Mouse (Mus musculus) heart, postnatal 10 days (tissue): ENCODE measurements around the gene Kctd18. TPM values are rescaled to one million over a fixed set of nuclear protein-coding genes. Genes with fewer than 3 reads are reported as not detected.
"Not testable (repeated sequence)": the region's sequence is repeated elsewhere in the genome, so short reads cannot be mapped to it uniquely, and the experiment has no call there.

ENCODE experiments used
- DNase-seq, 2 experiments: peaks; one replicate each; pipeline ENCODE4 v3.0.0; 2021
- intact Hi-C: fragments of 180-260 bp; cut with DNase I; formaldehyde crosslinking; loops from one replicate; pipeline ENCODE4 v1.15.1; 2025
- total RNA-seq, 2 experiments: library from RNA; stranded (reverse); gene quantifications; 2 replicates each; pipeline ENCODE4 v1.2.3; 2021

Gene Kctd18
- total RNA-seq = 1 to 10 TPM; 8.8 to 8.9 TPM

DNA sequence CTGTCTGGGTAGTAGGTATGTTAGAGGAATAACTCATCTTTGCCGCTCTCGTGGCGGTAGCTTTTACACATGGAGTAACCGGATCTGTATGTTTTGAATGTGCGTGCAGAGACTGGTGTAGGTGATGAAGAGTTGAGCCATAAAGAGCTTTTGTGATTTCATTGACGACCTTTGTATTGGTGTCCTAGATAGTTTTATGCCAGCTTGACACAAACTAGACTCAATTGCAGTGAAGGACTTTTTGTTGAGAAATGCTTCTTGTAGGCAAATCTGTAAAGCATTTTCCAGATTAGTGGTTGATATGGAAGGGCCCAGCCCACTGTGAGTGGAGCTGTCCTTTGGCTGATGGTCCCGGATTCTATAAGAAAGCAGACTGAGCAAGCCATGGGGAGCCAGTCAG lies at the start of gene Kctd18:
Gene Kctd18 (minus strand): TSS at position 101 of the 400 bp plus-strand sequence.
- DNase-seq = no peak
- intact Hi-C loops = no loop called here

DNA sequence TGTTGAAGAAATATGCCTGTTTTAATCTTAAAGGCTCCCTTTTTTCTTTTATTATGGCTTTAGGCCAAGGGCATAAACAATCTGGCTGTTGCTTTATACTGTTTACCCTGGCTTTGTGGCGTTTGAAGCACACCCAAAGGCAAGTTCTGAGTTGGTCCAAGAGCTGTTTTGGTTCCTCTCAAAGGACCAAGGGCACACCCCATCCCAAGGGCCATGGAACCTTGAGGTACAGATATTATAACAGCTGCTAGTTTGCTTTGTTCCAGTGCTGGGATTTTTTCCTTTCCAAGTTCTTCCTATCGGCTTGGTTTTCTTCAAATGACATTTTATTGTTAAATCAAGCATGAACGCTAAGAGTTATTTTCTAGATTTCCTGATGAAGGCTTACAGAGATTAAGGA lies 46.9 kb upstream of the Kctd18 start:
- DNase-seq = peak; percentile 23 to 43
- intact Hi-C loops = no loop called here

DNA sequence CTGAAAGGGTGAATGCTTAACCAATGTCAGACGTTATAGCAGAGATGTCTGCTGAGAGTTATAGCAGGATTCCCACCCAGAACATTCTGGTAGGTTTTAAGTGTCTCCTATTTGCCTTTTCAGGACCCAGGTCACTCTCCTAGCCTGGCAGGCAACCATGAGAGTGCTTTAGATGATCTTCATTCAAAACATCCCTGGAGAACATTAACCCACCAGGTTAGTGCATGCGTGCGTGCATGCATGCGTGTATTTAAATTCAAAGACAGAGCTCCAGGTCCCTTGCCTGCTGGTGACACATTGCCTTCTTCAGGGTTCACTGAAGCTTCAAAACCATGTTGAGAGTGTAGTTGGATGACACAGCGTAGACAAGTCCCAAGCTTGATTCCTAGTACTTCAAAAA lies 46.4 kb upstream of the Kctd18 start:
- intact Hi-C loops = no loop called here
- DNase-seq = no peak

GRCm38 (mm10) chr1:58062131-58062530 lies 43.4 kb upstream of the Kctd18 start:
- no peak for DNase-seq
- intact Hi-C loops = no loop called here

- no peak for DNase-seq
- intact Hi-C loops = no loop called here
Measured at GRCm38 (mm10) chr1:58058846-58059245, 40.1 kb upstream of the Kctd18 start.

DNA sequence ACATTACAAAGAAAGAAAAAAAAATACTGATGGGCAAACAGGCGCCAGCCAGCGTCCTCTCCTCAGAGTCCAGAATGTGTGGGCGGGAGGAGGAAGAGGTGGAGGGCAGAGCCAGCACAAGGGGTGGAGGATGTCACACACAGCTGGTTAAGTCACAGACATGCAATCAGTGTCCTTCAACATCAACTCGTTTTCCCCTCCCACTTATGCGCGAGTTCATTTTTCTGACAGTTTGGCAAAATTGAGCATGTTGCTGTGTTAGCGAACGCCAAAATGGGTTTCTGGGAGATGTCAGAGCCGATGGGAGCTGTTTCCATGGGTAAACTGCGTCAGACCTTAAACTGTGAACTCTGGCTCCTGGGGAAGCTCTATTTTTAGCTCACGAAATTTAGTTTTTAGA lies 38.2 kb upstream of the Kctd18 start:
- intact Hi-C loops = no loop called here
- DNase-seq = peak; percentile 10 to 19

GRCm38 (mm10) chr1:58056074-58056807 lies 37.5 kb upstream of the Kctd18 start:
- peak in 1 of 2 experiments; percentile 13 for DNase-seq
- intact Hi-C loops = no loop called here

DNA sequence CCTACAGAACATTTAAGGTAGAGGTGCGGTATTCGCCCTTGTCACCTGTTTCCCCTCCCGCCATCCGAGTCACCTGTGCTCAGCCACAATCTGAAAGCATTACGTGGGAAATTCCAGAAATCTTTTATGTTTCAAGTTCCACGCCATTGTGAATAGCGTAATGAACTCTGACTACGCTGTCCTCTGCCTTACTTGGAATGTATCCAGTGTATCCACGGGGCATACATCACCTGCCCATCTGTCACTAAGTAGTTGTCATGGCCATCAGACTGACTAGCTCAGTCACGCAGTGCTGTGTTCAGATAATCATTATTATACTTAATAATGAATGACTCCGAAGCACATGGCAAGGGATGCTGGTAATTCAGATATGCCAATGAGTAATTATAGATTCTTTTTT lies 36.8 kb upstream of the Kctd18 start:
- intact Hi-C loops = no loop called here
- no peak for DNase-seq

GRCm38 (mm10) chr1:58049126-58049525 lies 30.4 kb upstream of the Kctd18 start:
- DNase-seq = no peak
- intact Hi-C loops = no loop called here

- intact Hi-C loops = no loop called here
Measured at GRCm38 (mm10) chr1:58046721-58047290, 28.1 kb upstream of the Kctd18 start.

DNA sequence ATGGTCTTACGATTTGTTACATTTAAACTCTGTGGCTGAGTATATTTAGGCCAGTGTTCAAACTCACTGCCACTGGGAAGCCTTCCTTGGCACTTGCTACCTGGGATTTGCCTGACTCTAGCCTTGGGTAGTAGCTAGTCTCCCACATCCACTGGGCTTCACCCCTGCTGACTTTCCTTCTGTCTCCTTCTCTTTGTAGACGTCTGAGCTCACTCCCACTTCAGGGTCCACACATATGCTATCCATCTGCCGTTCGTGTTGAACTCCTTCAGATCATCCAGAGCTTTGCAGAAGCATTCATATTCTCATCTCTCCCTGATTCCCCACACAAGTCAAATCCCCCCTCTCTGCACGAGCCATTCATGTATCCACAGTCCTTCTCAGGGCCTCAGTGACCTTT lies 26.8 kb upstream of the Kctd18 start:
- no peak for DNase-seq
- intact Hi-C loops = no loop called here

More at GRCm38 (mm10) chr1:58046721-58047290, 28.1 kb upstream of the Kctd18 start:
- no peak for DNase-seq

DNA sequence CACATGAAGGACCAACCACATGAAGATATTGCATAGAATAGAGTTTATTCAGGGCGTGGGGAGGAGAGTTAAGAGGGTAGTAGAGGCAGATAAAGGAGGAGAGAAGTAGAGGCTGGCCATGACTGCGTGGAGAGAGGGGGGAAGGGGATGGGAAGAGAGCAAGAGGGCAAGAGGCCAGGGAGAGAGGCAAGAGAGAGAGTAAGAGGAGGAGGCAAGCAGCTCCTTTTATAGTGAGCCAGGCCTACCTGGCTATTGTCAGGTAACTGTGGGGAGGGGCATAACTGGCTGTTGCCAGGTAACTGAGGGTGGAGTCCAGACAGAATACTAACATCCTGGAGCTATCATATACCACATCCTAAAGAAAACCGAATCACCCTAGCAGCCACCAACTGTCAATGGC lies 26.3 kb upstream of the Kctd18 start:
- intact Hi-C loops = no loop called here
- no peak for DNase-seq

- DNase-seq, intact Hi-C loops: not testable (repeated sequence)
Measured at GRCm38 (mm10) chr1:58037306-58037705, 18.6 kb upstream of the Kctd18 start.

- DNase-seq = peak; percentile 51 to 65
- intact Hi-C loops = loop anchor here (2.0 kb wide), 1 partner anchor 606 kb away; no protein-coding TSS in a partner anchor
Measured at GRCm38 (mm10) chr1:58031160-58031769, 12.5 kb upstream of the Kctd18 start.

DNA sequence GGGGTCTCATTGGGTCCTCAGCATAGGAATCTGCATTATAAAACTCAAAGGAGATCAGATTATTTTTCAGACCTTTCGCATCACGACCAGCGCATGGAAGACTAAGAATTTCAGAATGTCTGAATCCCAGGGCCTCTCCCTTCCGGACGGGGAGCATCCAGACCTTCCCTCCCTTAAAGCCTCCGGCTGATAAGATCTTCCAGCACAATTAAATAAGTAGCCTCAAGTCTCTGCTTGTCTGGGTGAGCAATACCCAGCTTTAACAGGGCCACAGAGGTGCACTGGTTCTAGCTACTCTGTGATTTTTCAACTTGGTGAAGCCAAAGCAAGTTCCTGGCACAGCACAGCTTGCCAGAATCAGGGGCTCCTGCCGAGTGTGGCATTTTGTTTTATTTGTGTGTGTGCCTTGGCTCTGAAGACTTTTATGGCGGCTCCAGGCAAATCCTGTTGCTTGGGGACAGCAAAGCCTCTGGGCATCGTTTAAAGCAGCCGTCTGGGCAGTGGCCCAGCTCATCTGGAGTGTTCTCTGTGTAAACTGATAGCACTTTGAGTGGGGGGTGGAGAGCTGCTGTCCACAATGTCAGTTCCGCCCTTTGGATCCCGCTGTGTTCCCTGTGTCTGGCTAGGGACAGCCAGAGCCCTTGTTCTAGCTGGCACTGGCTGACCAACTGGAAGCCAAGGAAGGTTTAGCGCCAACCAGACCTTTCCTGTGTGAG lies 11.6 kb upstream of the Kctd18 start:
- intact Hi-C loops = loop anchor here (2.0 kb wide), 1 partner anchor 606 kb away; no protein-coding TSS in a partner anchor

GRCm38 (mm10) chr1:58029636-58030117 lies 10.9 kb upstream of the Kctd18 start, which contains the start of gene Aox1:
Aox1 (plus strand) TSS chr1:58029931.
- DNase-seq = peak; percentile 72 to 76
- intact Hi-C loops = loop anchor here (2.0 kb wide), 1 partner anchor 605 kb away; no protein-coding TSS in a partner anchor

More for the DNA sequence above, 11.6 kb upstream of the Kctd18 start:
- peak; percentile 90 to 92 for DNase-seq

- intact Hi-C loops = no loop called here
- DNase-seq = no peak
Measured at GRCm38 (mm10) chr1:58027707-58028106, 9.0 kb upstream of the Kctd18 start.

- intact Hi-C loops, DNase-seq: not testable (repeated sequence)
Measured at GRCm38 (mm10) chr1:58006388-58006787, 12.4 kb downstream of the Kctd18 start.

DNA sequence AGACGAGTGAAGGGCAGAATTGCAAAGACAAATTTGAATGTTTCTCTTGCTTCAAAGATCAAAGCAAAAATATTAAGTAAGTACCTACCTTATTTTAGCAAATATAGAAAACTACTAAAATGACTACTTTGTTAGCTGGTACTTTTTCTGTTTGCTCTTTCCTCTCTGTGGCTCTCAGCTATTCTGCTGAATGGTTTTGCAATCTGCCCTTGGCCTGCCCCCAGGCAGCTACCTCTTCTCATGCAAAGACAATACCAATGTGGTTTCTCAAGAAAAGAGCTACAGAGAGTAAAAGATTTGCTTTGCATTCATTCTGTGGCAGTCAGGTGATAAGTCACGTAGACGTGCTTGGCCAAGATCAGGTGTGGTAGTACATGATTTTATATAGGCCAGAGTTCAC lies 20.6 kb downstream of the Kctd18 start:
- intact Hi-C loops = no loop called here
- no peak for DNase-seq

DNA sequence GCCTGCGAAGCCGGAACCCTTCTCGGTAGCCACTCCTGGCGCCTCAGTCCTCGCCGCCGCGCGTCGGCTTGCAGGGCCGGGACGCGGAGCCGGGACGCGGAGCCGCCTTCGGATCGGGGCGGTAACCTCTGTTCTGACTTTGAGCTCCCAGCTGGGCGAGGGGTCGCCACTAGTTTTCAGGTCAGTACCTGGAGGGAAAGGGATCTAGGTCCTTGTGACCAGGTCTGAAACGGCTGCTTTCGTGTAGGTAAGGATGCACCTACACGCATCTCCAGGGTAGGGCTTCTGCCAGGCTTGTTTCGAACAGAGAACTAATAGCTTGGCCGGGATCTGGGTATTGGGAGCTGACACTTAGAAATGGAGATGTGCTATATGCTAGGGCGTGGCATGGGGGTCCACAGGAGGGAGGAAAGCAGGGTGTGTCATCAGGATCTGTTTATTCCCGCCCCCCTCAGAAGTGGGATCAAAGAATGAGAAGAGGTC lies 22.6 kb downstream of the Kctd18 start:
- no peak for DNase-seq
- intact Hi-C loops = no loop called here
